Mouse (Mus musculus): ENCODE results near the gene Wdr4.
A peak's percentile ranks its signal among the peaks of the same experiment; 100 is the strongest.
"Not testable (repeated sequence)": the region's sequence is repeated elsewhere in the genome, so short reads cannot be mapped to it uniquely, and the experiment has no call there.

Gene Wdr4

GRCm38 (mm10) chr17:31519946-31520838 lies at the start of gene Wdr4, which contains the start of gene Ndufv3:
Gene Wdr4, minus strand, starts transcription at chr17:31519980.
Gene Ndufv3, plus strand, starts transcription at chr17:31520115.
- peak; percentile 100 for DNase-seq

- DNase-seq: no peak
Observed at GRCm38 (mm10) chr17:31566276-31566675, 46.5 kb upstream of the Wdr4 start.

GRCm38 (mm10) chr17:31565141-31566056 lies 45.6 kb upstream of the Wdr4 start:
- peak; percentile 55 to 84 for DNase-seq

- DNase-seq: no peak
Observed at GRCm38 (mm10) chr17:31564858-31565140, 45.0 kb upstream of the Wdr4 start.

DNA sequence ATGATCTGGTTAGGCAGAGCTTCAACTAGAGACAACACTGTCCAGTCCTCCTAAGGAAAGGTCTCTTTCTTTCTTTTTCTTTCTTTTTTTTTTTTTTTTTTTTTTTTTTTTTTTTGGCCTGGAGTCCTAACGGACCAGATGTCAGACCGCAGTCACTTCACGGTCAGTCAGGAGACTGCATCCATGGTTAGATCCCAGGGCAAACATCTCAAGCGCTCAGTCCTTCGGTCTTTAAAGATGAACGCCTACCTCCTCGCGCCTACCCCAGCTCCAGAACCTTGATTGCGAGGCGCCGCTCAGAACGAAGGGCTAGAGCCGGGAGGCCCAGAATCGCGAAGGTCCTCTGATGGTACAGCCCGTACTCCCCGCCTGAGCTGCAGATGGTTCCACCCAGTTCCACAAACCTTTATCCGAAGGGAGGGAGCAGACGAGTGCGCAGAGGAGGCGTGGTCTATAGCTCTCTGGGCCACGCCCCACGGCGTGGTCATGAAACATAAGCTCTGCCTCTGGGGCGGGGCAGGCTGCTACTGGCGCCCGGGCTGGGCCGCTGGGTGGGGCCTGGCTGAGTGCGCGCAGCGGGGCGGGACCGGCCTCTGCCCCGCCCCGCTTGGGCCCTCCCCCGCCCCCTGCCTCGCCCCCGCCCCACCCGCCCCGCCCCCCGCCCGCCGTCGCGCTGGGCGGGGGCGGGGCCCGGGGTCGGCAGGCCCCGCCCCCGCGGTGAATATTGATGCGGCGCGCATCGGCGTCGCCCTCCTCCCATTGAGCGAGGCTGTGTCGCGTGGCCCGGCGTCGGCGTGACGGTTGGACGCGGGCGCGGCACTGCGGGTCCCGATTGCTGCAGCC lies 44.5 kb upstream of the Wdr4 start, which contains the start of gene Pknox1:
Pknox1 (plus strand) TSS at position 720 of the 843 bp plus-strand sequence.
- peak; percentile 99 to 100 for DNase-seq

DNA sequence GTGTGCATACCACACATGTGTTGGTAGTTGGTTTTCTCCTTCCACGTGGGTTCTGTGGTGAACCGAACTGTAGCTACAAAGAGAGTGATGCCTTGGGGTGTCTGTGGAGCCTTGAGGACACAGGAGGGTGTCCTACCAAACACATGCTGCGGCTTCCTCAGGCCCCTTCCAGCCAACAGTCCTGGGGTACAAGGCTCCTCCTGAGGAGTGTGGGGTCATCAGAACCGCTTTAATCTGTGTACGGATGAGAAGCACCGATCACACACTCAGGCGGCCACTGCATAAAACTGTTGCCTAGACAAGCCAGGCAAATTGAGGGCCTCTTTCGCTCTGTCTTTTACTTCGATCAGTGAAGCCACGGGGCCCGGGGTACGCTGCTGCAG lies 43.8 kb upstream of the Wdr4 start:
- DNase-seq: peak in 1 of 2 experiments; percentile 44

GRCm38 (mm10) chr17:31559021-31559789 lies 39.4 kb upstream of the Wdr4 start:
- no peak for DNase-seq

DNA sequence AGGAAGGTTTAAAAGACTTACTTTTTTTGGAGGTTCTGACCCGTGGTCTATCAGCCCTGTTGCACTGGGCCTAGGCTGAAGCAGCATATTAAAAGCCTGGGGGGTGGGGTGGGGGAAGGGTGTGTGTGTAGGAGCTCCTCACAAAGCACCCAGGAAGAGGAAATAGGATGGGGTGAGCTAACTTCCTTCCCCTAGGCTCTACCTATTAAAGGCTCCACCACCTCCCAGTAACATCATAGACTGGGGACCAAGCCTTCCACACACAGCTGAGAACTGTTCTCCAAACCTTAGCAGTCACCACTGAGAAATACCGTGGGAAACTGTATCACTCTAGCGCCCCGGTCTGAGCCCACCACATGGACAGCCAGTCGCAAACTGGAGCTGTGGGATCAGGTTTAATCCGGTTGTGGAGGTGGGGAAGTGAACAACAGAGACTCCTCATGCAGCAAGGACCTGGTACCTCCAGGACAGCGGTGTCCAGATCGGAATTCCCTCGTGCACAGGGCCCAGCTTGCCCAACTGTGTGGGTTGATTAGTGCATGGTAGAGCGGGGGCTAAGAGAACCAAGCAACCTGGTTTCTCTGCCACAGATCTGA lies 38.3 kb upstream of the Wdr4 start:
- DNase-seq: no peak

DNA sequence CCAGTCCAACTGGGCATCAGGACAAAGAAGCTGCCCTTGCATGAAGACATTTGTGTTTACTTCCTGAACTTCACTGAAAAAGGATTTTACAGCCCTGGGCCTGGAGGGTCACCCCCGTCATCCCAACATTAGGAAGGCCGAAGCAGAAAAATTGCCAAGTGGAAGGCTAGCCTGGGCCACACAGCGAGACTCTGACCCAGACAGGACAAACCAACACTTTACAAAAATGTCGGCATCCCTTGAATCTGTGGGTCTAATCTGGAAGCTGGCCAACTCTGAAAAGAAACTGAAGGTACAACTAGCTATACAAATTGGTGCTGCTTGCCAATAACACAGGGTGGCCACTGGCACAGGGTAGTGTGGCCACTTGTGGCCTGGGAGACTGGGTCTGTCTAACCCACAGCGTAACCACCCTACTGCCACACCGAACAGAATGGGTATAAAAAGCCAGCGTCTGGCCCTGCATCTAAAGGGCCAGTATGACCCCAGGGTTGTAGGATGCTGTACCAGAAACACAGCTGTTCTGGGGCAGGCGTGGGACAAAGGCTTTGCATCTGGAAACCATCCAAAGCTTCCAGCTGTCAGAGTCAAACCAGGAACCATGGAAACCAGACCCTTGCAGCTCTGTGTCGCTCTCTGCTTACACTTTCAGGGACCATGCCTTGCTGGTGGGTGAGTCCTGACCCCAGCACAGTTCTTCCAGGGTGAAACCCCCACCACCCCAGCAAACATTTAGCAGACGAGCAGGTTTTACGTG lies 37.5 kb upstream of the Wdr4 start:
- DNase-seq: peak in 1 of 2 experiments; percentile 29

- DNase-seq: no peak
Observed at GRCm38 (mm10) chr17:31556253-31556652, 36.5 kb upstream of the Wdr4 start.

- DNase-seq: not testable (repeated sequence)
Observed at GRCm38 (mm10) chr17:31552601-31553000, 32.8 kb upstream of the Wdr4 start.

- peak in 1 of 2 experiments; percentile 59 for DNase-seq
Observed at GRCm38 (mm10) chr17:31549389-31549788, 29.6 kb upstream of the Wdr4 start.

DNA sequence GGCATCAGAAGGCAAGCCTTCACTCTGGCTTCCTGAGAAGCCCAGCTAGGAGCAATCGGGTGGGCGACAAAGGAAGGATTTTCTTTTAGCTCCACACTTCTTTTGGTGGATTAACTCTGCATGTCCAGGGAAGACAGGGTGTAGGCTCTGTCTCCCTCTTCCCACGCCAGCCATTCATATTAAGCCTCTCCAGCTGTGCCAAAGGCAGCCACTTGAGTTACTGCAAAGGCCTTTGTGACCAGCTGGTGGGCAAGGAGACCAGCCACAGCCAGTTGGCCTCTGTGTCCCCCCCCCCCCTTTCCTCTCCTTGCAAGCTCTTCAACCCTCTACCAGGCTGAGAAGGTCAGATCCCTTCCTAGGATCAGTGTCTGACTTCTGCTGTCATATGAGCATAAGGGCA lies 28.2 kb upstream of the Wdr4 start:
- DNase-seq: no peak

DNA sequence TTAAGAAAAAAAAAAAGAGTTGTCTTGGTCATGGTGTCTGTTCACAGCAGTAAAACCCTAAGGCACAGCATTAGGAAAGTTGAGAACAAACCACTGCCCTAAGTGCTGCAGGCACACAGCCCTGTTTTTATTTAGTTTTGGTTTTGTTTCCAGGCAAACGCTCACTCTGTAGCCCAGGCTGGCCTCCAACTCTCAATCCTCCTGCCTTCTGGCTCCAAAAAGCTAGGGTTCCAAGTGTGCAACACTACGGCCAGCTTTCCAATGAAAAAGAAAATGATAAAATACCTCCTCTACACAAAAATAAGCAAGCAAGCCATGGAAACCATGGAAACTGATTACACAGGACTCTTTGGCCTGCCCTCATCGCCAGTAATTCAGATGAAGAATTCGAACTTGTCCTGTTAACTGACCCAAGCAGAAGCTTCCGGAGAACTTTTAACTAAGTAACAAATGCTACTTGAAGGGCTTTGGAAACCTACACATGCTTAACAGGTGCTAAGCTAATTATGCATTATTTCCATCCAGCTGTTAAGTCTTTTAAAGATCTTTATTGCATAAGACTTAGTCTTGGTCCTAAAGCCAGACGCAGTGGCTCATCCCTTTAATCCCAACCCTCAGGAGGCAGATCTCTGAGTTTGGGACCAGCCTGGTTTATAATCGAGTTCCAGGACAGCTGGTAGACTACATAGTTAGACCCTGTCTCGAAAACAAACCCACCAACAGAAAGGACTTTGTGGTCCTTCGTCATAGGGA lies 26.8 kb upstream of the Wdr4 start:
- no peak for DNase-seq

GRCm38 (mm10) chr17:31543574-31543973 lies 23.8 kb upstream of the Wdr4 start:
- no peak for DNase-seq

DNA sequence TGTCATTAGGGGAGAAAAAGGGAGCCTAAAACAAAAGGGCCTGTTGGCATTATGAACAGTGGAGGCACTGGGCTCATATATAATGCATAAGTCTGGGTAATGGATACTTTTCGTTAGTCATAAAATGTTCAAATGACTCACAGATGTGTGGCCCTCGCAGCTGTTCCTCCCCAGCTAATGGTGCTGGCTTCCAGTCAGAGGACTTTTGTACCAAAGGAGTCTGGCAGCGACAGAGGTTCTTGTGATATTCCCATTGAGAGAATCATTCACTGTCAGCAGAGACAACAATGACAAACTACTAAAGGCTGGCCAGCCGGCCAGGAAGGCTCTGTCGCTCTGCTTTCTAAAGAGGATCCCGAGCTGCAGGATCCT lies 21.7 kb upstream of the Wdr4 start:
- peak; percentile 43 to 70 for DNase-seq

GRCm38 (mm10) chr17:31540809-31541459 lies 21.2 kb upstream of the Wdr4 start:
- no peak for DNase-seq

GRCm38 (mm10) chr17:31540101-31540500 lies 20.3 kb upstream of the Wdr4 start:
- DNase-seq: no peak
